Mouse (Mus musculus): ENCODE measurements around the gene Taf10. TPM values are rescaled to one million over a fixed set of nuclear protein-coding genes. Genes with fewer than 3 reads are reported as not detected.
"Not testable (repeated sequence)": the region's sequence is repeated elsewhere in the genome, so short reads cannot be mapped to it uniquely, and the experiment has no call there.

Gene Taf10
- total RNA-seq, 2 experiments from 2014 or later = 89.8 to 98.3 TPM

DNA sequence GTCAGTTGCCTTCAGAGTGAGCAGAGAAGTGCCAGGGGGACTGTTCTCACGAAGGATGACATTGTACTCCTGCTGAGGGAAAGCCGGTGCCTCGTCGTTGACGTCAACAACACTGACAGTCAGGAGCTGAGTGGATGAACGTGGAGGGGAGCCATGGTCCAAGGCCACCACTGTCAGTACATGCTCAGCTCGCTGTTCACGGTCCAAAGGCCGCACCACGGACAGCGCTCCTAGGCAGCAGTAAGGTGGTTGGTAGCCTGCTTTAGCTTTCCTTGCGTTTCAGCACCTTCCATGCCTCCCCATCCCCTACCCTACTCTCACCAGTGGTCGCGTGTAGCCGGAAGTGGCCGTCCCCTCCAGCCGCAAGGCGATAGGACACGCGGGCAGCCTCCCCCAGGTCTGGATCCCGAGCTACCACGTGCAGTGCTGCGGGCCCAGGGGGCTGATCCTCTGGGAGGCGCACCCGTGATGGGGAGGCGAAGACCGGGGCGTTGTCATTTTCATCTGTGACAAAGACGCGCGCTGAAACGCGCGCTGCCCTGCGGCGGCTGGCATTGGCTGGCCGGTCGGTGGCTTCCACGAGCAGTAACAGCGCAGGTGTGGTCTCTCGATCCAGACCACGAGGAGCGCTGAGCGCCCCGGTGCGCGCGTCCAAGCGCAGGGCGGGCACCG lies 17.8 kb upstream of the Taf10 start:
- no peak for DNase-seq (ENCODE audit: low spot score)

DNA sequence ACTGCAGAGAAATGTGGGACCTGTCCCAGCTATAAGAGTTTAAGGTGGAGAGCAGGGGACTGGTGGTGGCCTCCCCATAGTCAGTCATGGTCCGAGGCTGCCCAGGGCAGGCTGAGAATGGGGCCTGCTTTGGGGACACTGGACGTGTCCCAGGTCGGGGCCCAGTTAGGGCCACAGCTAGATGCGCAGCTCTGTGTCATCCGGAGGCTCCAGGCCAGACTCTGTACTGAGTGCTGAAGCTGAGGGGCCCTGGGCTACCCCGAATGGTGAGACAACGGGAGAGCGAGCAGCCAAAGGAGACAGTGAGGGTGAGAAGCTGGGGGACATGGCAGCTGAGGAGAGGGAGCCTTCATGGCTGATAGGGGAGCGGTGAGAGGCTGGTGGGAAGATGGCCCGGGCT lies 9.1 kb upstream of the Taf10 start:
- DNase-seq (ENCODE audit: low spot score) = no peak

DNA sequence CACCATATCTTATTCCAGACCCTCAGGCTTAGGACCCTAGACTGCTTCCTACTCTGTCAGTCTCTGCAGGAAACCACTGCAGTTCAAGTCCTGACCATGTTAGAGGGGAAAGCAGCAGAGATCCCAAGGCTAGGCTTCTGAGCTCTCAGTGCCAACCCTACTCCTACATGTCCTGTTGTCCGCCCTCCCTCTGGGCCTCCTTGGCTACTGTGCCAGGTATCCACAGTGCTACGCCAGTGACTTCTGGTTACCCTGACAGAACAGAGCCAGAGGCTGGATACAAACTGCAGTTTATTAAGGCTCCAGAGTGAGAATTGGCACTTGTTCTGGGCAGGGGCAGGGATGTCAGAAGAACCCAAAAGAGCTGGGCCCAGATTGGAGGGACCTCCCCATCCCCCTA lies 8.6 kb upstream of the Taf10 start:
- no peak for DNase-seq (ENCODE audit: low spot score)

DNA sequence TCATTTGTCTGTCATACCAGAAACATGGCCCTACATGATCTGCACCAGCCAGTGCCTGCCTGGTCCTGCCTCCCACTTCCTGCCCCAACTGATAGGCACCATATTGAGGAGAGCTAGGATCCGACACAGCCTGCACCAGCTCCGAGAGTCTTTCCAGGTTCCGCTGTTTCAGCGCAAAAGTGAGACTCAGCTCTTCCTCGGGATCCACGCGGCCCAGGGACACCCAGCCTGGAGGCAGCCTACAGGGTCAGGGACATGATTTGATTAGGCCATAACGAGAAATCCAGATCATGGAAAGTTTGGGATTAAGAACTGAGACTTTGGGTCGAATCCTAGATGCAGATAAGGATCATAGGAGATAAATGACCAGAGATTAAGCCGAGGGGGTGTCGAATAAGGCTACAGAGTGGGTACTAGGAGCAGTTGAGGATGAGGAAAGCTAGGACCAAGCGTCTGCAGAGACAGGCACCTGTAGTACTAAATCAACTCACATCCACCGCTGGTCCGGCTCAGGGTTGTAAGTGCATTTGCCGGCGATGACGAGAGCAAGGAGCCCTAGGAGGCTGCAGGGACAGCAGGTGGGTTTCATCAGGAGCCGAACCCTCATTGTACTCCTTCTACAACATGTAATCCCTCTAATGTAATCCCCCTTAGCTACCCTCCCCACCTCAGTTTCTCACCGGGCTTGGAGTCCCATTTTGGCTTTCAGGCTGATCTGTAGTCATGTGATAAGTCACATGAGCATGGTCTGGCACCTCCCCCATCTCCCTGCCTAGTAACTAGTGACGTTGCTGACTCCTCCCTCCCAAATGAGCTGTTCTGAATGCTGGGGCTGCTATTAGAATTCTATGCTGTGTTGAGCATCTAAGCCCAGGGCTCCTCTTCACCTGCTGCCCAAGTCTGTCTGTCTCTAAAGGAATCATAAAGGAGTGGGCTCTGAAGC lies 7.6 kb upstream of the Taf10 start, which contains the start of gene Tpp1:
Gene Tpp1 (minus strand): TSS at position 745 of the 943 bp plus-strand sequence.
- DNase-seq (ENCODE audit: low spot score) = peak; percentile 95

DNA sequence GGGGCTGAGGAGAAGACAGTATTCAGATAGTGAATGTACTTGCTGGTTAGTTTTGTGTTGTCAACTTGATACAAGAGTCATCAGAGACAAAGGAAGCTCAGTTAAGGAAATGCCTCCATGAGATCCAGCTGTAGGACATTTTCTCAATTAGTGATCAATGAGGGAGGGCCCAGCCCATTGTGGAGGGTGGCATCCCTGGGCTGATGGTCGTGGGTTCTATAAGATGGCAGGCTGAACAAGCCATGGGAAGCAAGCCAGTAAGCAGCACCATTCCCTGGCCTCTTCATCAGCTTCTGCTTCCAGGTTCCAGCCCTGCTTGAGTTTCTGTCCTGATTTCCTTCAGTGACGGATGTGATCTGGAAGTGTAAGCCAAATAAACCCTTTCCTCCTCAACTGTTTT lies 3.6 kb upstream of the Taf10 start:
- DNase-seq (ENCODE audit: low spot score) = no peak

DNA sequence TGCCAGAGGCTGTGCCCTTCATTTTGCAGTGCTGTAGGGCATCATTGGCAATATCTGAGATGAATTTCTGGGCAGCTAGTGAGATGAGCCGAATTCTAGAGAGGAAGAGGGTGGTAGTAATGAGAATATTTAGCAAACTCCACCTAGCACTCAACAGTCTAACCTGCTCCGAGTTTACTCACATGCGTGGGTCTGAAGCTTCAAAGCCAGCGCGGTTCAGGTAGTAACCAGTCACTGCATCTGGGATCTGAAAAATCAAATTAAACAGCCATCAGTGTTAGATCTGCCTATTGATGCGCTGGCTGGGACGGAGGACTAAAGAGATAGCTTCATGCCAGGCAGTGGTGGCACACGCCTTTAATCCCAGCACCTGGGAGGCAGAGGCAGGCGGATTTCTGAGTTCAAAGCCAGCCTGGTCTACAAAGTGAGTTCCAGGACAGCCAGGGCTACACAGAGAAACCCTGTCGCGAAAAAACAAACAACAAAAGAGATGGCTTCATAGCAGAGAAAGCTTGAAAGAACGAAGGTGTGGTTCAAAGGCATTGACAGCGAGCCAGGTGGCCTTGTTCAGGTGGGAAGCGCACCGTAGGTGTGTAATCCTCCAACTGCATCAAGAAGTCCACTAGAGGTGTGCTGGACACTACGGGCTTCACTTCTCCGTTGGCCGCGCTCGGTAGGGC lies 775 bp downstream of the Taf10 start:
- DNase-seq (ENCODE audit: low spot score) = not testable (repeated sequence)

DNA sequence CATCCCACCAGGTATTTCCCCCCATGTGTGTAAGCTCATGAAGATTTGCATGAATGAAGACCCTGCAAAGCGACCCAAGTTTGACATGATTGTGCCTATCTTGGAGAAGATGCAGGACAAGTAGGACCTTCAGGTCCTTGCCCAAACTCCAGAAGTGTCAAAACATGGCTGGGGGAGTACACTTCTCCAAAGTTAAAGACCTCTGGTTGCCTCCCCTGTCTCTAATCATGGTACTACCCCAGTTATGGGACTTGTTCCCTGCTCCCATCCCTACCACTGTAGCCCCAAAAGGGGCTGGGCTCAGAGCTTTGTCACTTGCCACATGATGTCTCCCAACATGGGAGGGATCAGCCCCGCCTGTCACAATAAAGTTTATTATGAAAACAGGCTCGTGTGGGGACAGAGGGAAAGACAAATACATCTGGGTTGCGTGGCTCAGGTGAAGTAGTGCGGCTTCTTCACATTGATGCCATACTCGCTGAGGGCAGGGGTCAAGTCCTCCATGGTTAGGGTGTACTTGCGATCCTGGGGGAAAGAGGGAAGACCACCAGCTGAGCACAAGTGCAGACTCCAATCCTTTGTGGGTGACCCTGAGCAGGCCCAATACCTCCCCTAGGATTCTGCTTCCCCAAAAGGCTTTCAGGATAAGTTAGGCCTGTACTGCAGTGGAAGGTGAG lies 1.5 kb downstream of the Taf10 start:
- not testable (repeated sequence) for DNase-seq (ENCODE audit: low spot score)

DNA sequence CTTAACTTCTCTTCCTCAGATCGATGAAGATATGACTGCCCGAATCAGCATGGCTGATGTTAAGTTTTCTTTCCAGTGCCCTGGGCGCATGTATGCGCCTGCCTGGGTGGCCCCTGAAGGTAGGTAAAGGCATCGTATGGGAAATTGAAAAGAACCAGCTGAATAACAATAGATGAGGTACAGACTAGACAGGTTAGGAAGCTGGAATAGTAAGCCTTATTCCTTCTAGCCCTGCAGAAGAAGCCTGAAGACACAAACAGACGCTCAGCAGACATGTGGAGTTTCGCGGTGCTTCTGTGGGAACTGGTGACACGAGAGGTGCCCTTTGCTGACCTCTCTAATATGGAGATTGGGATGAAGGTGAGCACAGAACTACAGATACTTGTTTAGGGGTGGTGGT lies 2.2 kb downstream of the Taf10 start:
- no peak for DNase-seq (ENCODE audit: low spot score)

DNA sequence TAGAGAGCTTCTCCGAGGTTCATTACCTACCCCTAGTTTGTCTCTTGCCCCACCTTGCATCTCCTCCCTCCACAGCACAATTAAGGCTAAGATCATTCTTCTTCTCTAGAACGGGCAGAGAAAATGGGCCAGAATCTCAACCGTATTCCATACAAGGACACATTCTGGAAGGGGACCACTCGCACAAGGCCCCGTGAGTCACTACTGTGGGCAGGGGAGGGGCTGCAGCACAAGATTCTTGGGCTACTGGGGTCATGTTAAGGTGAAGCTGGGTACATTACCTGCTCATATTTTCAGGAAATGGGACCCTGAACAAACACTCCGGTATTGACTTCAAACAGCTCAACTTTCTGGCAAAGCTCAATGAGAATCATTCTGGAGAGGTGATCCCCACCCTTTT lies 3.3 kb downstream of the Taf10 start:
- DNase-seq (ENCODE audit: low spot score) = no peak

DNA sequence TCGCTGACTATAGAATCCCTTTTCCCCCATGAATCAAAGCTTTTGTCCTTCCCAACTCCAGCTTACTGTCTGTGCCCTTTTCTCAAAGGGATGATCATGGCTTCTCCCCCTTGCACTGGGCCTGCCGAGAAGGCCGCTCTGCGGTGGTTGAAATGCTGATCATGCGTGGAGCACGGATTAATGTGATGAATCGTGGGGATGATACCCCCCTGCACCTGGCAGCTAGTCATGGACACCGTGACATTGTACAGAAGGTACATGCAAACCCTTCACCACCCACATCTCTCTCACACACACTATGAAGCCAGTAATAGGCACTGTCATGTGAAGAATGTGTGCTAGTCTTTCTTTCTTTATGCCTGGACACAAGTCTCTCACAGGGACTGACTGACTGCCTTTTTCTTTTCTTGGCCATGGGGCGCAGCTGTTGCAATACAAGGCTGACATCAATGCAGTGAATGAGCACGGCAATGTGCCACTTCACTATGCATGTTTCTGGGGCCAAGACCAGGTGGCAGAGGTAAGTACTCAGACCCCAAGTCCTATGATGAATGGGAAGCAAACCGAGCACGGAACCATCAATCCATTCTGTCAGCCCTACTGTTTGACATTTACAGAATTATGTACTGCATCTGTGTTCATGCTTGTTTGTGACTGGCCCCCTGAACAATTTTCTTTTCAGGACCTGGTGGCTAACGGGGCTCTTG lies 3.9 kb downstream of the Taf10 start:
- DNase-seq (ENCODE audit: low spot score) = no peak

DNA sequence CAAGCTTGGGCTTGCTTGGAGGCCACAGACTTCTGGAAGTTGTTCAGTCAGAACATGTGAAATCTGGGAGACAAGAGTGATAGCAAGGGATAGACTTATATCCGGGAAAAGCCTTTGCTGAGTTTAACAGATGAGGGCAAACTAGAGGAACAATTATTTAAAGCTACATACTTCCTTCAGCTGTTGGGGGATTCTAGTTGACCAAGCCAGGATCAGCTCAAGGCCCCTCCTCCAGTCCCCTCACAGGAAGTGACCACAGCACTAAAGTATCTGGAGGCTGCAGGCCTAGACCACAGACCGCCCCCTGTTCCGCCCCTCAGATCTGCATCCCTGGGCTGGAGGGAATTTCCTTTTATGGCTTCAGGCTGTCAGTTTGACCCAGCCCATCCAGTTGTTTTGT lies 5.2 kb downstream of the Taf10 start:
- DNase-seq (ENCODE audit: low spot score) = peak; percentile 69

DNA sequence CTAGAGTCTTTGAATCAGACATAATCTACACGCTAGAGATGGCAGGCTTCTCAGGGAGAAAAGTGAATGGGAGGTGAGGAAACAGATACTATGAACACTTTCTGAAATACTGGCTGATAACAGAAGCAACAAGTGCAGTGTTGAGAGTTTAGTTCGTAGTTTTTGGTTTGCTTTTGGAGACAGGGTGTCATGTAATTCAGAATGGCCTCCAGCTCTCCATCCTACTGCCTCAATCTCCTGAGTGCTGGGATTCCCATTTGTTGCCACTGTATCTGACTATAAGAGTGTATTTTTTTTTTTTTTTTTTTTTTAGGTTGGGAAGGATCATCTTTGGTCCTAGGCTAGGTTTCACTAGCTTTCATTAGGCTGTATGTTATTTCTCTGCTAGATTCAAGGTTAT lies 5.9 kb downstream of the Taf10 start:
- no peak for DNase-seq (ENCODE audit: low spot score)

DNA sequence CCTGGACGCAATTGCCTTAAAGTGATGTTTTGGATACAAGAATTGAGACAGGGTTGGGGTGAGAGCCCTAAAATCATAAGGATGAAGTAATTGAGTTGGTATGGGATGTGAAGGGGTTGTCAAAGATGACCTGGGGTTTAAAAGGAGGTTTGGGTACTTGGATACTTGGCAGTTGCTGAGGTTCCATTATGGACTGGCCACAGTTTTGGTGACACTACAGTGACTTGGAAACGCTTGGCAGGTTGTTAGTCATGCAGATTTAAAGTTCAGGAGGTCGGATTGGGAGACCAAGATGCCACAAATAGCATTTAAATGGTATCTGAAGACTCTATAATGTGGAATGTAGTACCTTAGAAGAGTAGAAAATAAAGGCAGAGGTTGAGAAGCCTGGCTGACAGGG lies 6.5 kb downstream of the Taf10 start:
- no peak for DNase-seq (ENCODE audit: low spot score)

DNA sequence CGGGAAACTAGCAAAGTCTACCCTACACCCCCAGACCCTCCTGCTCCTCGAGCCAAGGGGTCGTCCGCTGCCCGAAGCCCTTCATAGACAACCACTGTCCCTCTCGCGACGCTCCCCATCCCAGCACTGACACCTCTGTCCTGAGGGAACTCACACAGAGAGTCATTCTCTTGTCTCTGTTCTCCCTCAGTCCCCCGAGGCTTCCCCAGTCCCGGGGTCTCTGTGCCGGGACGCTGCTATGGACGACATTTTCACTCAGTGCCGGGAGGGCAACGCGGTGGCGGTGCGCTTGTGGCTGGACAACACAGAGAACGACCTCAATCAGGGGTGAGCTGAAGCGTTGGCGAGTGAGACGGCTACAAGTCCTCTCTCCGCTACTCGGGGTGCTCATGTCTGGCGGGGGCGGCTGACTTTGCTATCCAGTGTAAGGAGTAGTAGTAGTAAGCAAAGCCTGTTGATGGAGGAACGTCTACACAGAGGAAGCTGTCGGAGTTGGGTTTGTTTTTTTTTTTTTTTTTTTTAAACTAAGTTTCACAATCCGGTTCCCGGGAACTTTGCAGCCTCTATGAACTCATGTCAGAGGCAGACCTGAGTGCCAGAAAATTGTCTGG lies 7.1 kb downstream of the Taf10 start, which contains the start of gene Rrp8:
Gene Rrp8 (minus strand): TSS at position 475 of the 611 bp plus-strand sequence.
- DNase-seq (ENCODE audit: low spot score) = peak; percentile 39

DNA sequence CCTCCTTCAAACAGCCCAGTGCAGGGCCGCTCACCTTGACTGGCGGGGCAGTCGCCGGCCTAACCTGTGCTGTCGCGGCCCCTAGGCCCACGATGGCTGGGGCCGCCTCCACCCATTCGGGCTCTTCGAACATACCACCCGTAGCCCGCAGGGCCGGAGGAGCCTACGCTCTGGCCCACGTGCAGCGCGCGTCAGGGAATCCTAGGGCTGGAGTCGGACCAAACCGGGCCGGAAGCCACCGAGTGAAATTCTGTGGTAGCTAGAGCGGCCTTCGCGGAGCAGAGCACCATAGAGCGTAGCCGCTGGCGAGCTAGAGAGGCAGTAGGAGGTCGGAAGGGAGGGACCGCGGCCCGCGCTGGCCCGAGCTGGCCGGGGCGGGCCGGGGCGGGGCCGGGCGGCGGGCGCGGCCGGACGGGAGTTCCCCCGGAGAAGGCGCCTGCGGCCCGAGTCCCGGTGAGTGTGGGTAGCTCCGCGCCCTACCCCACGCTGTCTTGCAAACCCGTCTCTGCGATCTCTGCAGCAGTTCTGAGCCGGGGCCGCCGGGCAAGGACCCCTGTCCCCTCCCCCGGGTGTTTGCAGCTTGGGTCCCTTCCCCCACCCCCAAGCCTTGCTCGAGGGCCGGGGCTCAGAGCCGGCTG lies 7.8 kb downstream of the Taf10 start, which contains the start of gene Ilk:
Gene Ilk (plus strand): TSS at position 329 of the 638 bp plus-strand sequence.
- peak; percentile 95 for DNase-seq (ENCODE audit: low spot score)

DNA sequence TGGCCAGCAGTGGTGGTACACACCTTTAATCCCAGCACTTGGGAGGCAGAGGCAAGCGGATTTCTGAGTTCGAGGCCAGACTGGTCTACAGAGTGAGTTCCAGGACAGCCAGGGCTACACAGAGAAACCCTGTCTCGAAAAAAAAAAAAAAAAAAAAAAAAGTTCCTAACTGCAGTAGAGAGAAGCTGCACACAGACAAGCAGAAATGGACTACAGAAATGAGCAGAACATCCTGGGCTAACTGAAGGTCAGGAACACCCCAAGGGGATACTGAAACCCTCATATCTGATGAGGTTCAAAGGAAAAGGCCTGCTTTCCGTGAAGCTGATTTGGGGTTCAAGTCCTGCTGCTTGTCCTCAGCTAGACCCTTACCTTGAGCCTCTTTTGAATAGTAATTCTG lies 8.7 kb downstream of the Taf10 start:
- DNase-seq (ENCODE audit: low spot score) = not testable (repeated sequence)

DNA sequence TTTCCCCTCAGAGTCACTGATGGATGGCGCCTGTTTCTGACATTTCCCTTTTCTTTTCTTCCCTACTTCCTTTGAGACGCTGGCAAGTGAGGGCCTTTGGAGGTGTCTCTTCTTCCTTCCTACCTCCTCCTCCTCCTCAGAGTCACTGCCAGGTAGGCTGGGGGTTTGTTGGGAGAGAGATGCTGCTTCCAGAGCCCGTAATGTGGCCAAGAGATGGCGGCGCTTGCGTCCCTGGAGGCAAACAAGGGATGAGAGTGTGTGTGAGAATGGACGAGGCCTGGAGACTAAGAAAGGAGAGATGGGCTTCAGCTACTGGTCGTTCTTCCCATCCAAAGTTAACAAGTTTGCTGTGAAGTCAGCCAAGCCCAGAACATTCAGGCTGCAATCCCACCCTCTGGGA lies 9.3 kb downstream of the Taf10 start:
- no peak for DNase-seq (ENCODE audit: low spot score)

DNA sequence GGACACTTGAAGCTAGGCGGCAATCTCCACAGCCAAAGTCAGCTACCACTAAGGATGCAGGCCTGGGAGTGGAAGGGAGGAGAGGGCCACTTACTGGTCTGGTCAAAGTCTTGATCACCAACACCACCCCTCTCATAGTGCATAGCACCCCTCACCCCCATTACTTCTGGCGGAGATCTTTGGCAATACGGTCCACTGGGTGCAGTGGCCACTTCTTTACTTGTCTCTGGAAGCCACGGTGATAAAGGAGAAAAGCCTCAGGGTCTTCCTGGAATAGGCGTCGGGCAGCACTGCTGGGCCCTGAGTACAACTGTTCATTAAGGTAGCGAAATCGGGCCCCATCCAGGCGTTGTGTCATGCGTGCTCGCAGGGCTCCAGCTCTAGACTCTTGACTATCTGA lies 10.3 kb downstream of the Taf10 start:
- no peak for DNase-seq (ENCODE audit: low spot score)

DNA sequence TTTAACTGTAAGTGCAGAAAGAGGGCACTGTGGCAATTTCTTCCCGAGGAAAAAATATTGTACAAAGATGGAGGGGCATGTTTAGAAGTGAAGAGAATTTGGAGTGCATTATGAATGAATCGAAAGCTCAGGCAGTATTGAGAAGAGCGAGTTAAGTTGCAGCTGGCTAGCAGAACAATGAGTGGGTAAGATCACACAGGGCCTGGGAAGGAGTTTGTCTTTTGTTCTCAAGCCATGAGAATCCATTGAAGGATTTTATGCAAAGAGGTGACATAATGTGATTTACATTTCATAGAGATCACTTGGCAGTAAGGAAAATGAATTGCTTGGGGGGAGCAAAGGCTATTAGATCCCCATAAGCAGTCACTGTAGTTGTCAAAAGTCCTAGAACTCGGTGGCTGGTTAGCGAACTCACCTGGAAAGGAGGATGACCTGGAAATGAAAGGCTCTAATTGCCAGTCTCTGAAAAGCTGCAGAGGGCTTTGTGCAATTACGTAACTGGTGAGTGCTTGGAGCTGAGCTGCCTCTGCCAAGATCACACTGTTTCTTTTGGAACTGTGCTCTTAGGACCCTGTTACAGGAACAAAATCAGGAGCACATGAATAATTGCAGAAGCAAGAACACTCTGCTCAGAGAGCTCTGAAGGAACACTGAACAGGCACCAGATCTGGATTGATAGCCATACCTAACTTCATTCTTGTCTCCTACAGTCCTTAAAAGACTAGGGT lies 15.3 kb downstream of the Taf10 start:
- no peak for DNase-seq (ENCODE audit: low spot score)
